Mouse (Mus musculus): Measurements from ENCODE around the gene Cfap77.

- TF ChIP-seq CTCF (IDR thresholded peaks at IDR 0.05; ENCODE audit: borderline replicate concordance, control insufficient read depth, extremely low read depth, insufficient read depth, low read length, poor library complexity) (no peak), POLR2A (IDR thresholded peaks at IDR 0.05; ENCODE audit: control insufficient read depth, extremely low read depth, insufficient read depth, low read length, poor library complexity) (no peak)
These were observed 162.1 kb downstream of the Cfap77 start for GRCm38 (mm10) chr2:28892796-28893195.
